ENCODE assay signal across 24 mouse cellular contexts in the genomic region with DNA sequence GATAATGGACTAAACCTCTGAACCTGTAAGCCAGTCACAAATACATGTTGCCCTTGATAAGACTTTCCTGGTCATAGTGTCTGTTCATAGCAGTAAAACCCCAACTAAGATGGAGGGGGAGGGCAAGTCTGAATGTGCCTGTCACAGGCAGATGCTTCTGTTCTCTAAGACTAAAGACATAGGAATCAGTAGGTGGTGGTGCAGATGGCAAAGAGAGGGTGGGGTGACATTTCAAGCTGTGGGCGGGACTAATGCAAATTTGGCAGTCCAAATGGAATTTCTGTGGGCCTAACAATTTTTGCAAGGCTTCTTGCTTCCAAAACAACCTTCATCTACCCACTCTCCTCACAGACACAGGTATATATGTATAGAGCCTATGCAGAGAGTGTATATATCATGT. TPM values are rescaled to one million over a fixed set of nuclear protein-coding genes. Genes with fewer than 3 reads are reported as not detected.
DNase-seq lines count a peak whose midpoint lies in the region; ATAC-seq lines count a peak whose summit lies in the region.
"Had no signal": no experiment of that assay in that cellular context is flagged by ENCODE, and none has a peak within 500 bp of the region (broad histone marks: within the 10 kb centered on the region; RNA-seq: fewer than 3 reads in every experiment).

No protein-coding gene starts in this region.

- 53% methylated on average over 1 of the region's 1 CpGs for WGBS in forebrain, embryonic 16.5 days

- no peaks in the 10 kb centered on the region for H3K36me3 ChIP-seq in forebrain, embryonic 16.5 days (ENCODE audit: control insufficient read depth, insufficient read depth)
- H3K36me3 ChIP-seq: embryonic facial prominence, embryonic 15.5 days; hindbrain, embryonic 12.5 days; limb, embryonic 15.5 days; liver, embryonic 15.5 days; midbrain, embryonic 12.5 days; neural tube, embryonic 12.5 days had no signal

- DNase-seq in right cerebral cortex, adult 18-20 months, result peak; percentile 82
- no peak for DNase-seq in right cerebral cortex, postnatal 4 days
- peak; percentile 60 to 70 for DNase-seq in layer of hippocampus, postnatal 36 days
- peak; percentile 72 to 78 for DNase-seq in right cerebral cortex, adult 2 months (ENCODE audit: low spot score in 2 of 2)
- no peak for DNase-seq in spleen, adult 18-20 months
- DNase-seq in testis, postnatal 14 days (ENCODE audit: low spot score), result no peak
- DNase-seq: adrenal gland, postnatal 25 days; cerebellum, adult 11-12 months; cerebellum, postnatal 36 days; forebrain, postnatal 0 days; gastrocnemius, postnatal 14 days; heart, adult 2 months; heart, postnatal 10 days; kidney, adult 2 months; kidney, postnatal 10 days; thymus, postnatal 36 days had no signal

- no peaks in the 10 kb centered on the region for H3K9me3 ChIP-seq in forebrain, embryonic 16.5 days (ENCODE audit: control insufficient read depth, low read length)
- H3K9me3 ChIP-seq: embryonic facial prominence, embryonic 15.5 days; hindbrain, embryonic 12.5 days; limb, embryonic 15.5 days; liver, embryonic 15.5 days; midbrain, embryonic 12.5 days; neural tube, embryonic 12.5 days had no signal

- no peak overlapping the region for H3K4me3 ChIP-seq in forebrain, embryonic 16.5 days (replicated peaks; ENCODE audit: low read length)
- H3K4me3 ChIP-seq: embryonic facial prominence, embryonic 15.5 days; heart, adult 2 months; hindbrain, embryonic 12.5 days; limb, embryonic 15.5 days; liver, embryonic 15.5 days; midbrain, embryonic 12.5 days; neural tube, embryonic 12.5 days had no signal

- H3K27me3 ChIP-seq in forebrain, embryonic 16.5 days (replicated peaks; ENCODE audit: control insufficient read depth, insufficient read depth, low read length), result no peaks in the 10 kb centered on the region
- H3K27me3 ChIP-seq: CH12.LX; embryonic facial prominence, embryonic 15.5 days; limb, embryonic 15.5 days; liver, embryonic 15.5 days; midbrain, embryonic 12.5 days; neural tube, embryonic 12.5 days had no signal

- no peak overlapping the region for H3K4me2 ChIP-seq in forebrain, embryonic 16.5 days (ENCODE audit: low read length)
- H3K4me2 ChIP-seq: embryonic facial prominence, embryonic 15.5 days; hindbrain, embryonic 12.5 days; limb, embryonic 15.5 days; liver, embryonic 15.5 days; midbrain, embryonic 12.5 days; neural tube, embryonic 12.5 days had no signal

- ATAC-seq in forebrain, embryonic 16.5 days, result no peak
- ATAC-seq: forebrain, postnatal 0 days had no signal

- no peaks in the 10 kb centered on the region for H3K4me1 ChIP-seq in forebrain, embryonic 16.5 days (replicated peaks; ENCODE audit: control insufficient read depth, insufficient read depth, low read length)
- H3K4me1 ChIP-seq: embryonic facial prominence, embryonic 15.5 days; hindbrain, embryonic 12.5 days; limb, embryonic 15.5 days; liver, embryonic 15.5 days; midbrain, embryonic 12.5 days; neural tube, embryonic 12.5 days had no signal

- no peak overlapping the region for H3K27ac ChIP-seq in forebrain, embryonic 16.5 days (ENCODE audit: low read length)
- H3K27ac ChIP-seq: embryonic facial prominence, embryonic 15.5 days; heart, adult 2 months; hindbrain, embryonic 12.5 days; limb, embryonic 15.5 days; liver, embryonic 15.5 days; midbrain, embryonic 12.5 days; neural tube, embryonic 12.5 days had no signal

- H3K9ac ChIP-seq in forebrain, embryonic 16.5 days (replicated peaks; ENCODE audit: low read depth, low read length), result no peak overlapping the region
- H3K9ac ChIP-seq: embryonic facial prominence, embryonic 15.5 days; forebrain, postnatal 0 days; hindbrain, embryonic 12.5 days; limb, embryonic 15.5 days; liver, embryonic 15.5 days; midbrain, embryonic 12.5 days; neural tube, embryonic 12.5 days had no signal

RNA-seq across cellular contexts. Expression of a gene that starts 19.6 kb away (rescaled TPM):
- 100 to 1,000 TPM; 156 to 158 TPM for total RNA-seq in layer of hippocampus, postnatal 36 days (2021)
- polyA plus RNA-seq in forebrain, embryonic 16.5 days (2015; fragmentation: Nextera tagmentation; extraction: Ambion mirVana), result 33.9 and 37.5 TPM in 2 replicates

Comparison
In these comparisons a context has a peak if more than half of its experiments do, and no peak if none do; other contexts are left out.
1. DNase-seq: peak in right cerebral cortex, adult 18-20 months (single experiment), layer of hippocampus, postnatal 36 days (2 of 2) and right cerebral cortex, adult 2 months (2 of 2); none in right cerebral cortex, postnatal 4 days (single experiment), spleen, adult 18-20 months (0 of 2) and testis, postnatal 14 days (single experiment).